Mouse (Mus musculus) lung, adult 2 months (tissue): ENCODE results near the gene Lmntd1. TPM values are rescaled to one million over a fixed set of nuclear protein-coding genes. Genes with fewer than 3 reads are reported as not detected.

Source experiments
- DNase-seq: peaks from one replicate; pipeline ENCODE4 v3.0.0; 2022
- H3K4me1 ChIP-seq: fragments of 200-500 bp; 2 replicates; pipeline ENCODE4 v1.6.1; 2011; ENCODE audit warnings: low read length; ENCODE audit not compliant: control insufficient read depth, insufficient read depth
- H3K4me3 ChIP-seq: fragments of 200-500 bp; replicated peaks from 2 replicates; pipeline ENCODE3; 2011; ENCODE audit warnings: low read depth, mild to moderate bottlenecking, control low read depth, low read length; ENCODE audit errors: extremely low read depth
- CTCF ChIP-seq: fragments of 200-500 bp; IDR thresholded peaks from 2 replicates; pipeline ENCODE4 v1.5.1; 2011; ENCODE audit warnings: mild to moderate bottlenecking, low read length, control low read depth; ENCODE audit not compliant: insufficient read depth
- POLR2A ChIP-seq: fragments of 200-500 bp; IDR thresholded peaks from 2 replicates; pipeline ENCODE4 v1.6.1; 2011; ENCODE audit warnings: low read depth, mild to moderate bottlenecking, control low read depth, low read length, borderline replicate concordance; ENCODE audit errors: extremely low read depth
- WGBS: fragments of 180-500 bp; shearing (Covaris S2); methylation state at CpG from one replicate; pipeline ENCODE4 v1.1.7; 2018; 5-methylcytosine and 5-hydroxymethylcytosine counted together
- polyA plus RNA-seq: library from polyadenylated mRNA; depleted of rRNA; stranded (reverse); fragments of >200 nt; gene quantifications from 2 replicates; pipeline ENCODE4 v1.2.3, GENCODE M21; 2012

Lmntd1 gene
- polyA plus RNA-seq, 1 experiment: 4.5 TPM

DNA sequence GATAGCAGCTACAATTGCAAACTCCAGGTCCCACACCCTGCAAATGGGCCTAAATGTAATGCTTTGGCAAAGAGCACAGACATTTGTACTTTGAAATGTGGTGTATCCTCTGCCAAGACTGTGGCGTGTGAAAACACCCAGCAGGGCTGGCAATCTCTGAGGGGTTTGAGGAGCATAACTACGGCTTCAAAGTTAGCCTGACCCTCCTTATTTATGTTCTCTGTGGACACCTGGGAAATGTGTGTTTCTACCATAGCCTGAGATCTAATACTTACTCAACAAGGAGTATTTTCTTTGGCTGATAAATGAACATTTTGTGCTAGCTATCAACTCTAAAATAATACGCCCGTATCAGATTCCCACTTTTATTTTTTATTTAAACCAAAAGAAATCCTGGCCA, 168.7 kb downstream of the Lmntd1 start:
- DNase-seq: no peak
- WGBS: 66% methylated on average over 4 of the region's 4 CpGs
- H3K4me3 ChIP-seq: no peak overlapping the region
- no peak for TF ChIP-seq CTCF
- no peak for TF ChIP-seq POLR2A
- 0 out of 2 replicates have a peak, but pooled peaks cover 2% of the 10 kb centered on the region for H3K4me1 ChIP-seq

DNA sequence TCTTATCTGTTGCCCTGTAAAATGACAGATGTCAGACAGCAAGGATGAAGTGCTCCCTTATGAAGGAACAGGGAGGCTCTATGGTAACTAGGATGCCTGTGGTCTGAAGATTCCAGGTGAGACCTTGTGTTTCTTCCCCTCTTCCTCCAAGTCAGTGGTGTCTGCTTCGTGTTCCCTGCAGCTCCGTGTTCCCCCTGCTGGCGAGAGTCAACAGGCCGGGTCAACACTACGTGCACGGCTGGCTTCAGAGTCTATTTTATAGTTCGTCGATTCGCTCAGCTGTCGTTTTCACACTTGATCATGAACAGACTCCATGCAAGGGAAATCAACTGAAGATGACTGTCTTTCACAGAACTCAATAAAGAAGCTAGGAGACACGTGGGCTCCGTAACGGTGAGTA, 171.3 kb downstream of the Lmntd1 start:
- TF ChIP-seq CTCF (peak; percentile 28; the same call in 1 of the 2 replicates), POLR2A (no peak)
- WGBS: 55% methylated on average over 13 of the region's 13 CpGs
- no peak overlapping the region for H3K4me3 ChIP-seq
- 0 out of 2 replicates have a peak, but pooled peaks cover 2% of the 10 kb centered on the region for H3K4me1 ChIP-seq
- no peak for DNase-seq

DNA sequence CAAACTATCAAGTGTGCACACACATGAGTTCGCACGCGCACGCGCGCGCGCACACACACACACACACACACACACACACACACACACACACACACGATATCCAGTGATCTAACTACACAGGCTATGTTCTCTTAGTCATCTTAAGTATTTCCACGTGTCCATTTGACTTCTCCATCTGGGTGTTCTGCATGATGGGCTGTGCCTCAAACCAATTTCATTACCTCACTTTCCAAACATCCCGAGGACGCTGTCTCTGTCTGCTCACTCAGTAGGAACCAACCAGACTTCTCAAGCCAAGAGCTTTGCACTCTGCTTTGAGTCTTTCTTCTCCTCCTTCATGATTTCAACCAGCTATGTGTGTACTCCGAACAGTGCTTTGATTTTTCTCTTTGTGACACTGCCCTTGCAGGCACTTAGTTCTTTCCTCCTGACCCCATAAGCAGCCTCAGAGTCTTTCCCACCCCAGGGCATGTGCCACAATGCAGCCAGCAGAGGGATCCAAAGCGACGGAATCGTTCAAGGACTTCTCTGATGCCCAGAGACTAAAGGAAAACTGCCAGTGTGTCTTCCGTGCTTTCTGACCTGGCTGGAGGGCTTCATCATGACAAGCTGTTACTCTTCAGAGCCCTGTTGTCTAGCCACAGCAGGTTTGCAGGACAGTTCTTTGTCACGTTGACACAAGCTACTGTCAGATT, 172.6 kb downstream of the Lmntd1 start:
- DNase-seq: peak; percentile 26
- Histone ChIP-seq H3K4me3 (no peak overlapping the region), H3K4me1 (0 out of 2 replicates have a peak, but pooled peaks cover 2% of the 10 kb centered on the region)
- WGBS: 59% methylated on average over 18 of the region's 18 CpGs
- peak; percentile 87 for TF ChIP-seq CTCF
- TF ChIP-seq POLR2A: no peak

DNA sequence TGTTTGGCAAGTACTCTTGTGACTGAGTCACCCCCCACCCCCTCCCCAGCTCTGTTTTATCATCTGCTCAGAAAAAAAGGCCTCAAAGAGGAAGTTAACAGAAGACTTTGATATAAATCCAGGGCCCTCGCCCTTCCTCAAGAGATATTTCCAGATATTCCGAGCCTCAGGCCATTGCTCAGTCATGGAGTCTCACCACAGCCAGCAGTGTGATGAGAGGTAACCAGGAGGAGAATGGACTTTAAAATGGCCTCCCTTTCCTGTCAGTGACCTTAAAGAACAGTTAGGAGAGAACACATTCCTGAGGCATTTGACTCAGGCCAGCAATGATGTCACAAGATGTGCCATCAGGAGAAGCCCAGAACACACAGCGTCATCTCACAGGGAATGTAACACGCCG, 175.3 kb downstream of the Lmntd1 start:
- no peak for TF ChIP-seq POLR2A
- WGBS: 65% methylated on average over 5 of the region's 5 CpGs
- 0 out of 2 replicates have a peak, but pooled peaks cover 2% of the 10 kb centered on the region for H3K4me1 ChIP-seq
- H3K4me3 ChIP-seq: no peak overlapping the region
- DNase-seq: no peak

DNA sequence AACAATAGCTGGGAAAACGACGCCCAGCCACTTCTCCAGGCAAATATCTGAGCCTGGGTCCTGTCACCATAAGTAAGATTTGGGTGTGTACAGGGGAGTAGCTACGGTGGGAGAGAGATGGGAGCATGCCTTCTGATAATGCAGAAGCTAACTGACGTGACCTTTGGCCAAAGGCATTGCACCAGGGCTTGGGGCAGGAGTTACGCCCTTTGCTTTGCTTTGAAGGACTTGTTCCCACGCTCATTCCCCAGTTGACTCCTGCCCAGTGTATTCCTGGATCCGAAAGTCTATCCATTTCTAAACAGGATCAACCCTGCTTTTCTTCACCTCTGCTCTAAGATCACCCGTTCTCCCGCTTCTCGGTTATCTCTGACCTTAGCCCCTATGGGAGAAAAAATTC, 178.4 kb downstream of the Lmntd1 start:
- Histone ChIP-seq H3K4me3 (no peak overlapping the region), H3K4me1 (0 out of 2 replicates have a peak, but pooled peaks cover 2% of the 10 kb centered on the region)
- no peak for TF ChIP-seq POLR2A
- TF ChIP-seq CTCF: no peak
- 70% methylated on average over 10 of the region's 10 CpGs for WGBS
- no peak for DNase-seq

DNA sequence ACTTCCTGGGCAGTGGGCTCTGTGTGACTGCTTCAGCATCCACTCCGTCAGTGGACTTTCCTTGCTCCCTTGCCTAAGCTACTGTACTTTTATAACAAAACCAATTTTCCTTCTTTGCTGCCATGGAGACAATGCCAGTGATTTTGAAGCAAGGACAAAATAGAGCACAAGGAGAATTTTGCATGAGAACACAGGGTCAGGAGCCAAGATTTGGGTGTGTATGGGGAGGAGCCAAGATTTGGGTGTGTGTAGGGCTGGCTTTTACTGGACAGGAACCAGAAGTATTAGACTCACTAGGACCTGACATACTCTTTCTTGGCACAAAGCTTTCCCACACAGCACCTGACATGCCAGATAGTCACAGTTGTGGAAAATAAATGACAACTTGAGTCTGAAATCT, 179.0 kb downstream of the Lmntd1 start:
- TF ChIP-seq POLR2A (no peak), CTCF (no peak)
- no peak overlapping the region for H3K4me3 ChIP-seq
- 0 out of 2 replicates have a peak, but pooled peaks cover 2% of the 10 kb centered on the region for H3K4me1 ChIP-seq
- WGBS: 75% methylated on average over 1 of the region's 1 CpGs
- no peak for DNase-seq

DNA sequence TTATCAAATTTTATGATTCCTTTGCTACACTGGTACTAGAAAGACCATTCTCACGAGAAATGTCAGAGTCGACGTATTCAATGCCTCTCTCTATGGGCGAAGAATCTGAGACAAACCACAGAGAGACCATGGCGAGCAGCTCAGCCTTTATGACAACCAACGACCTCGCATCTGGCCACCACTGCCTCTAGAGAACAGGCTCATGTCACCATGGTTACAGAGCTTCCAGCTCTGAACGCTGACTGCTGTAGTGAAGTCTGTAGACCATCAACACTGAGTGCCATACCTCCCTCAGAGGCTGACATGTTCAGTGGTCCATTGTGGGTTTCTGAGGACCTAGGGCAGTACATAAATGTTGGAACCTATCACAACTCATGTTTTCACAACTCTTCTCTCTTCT, 180.2 kb downstream of the Lmntd1 start:
- TF ChIP-seq POLR2A (no peak), CTCF (no peak)
- WGBS: 85% methylated on average over 8 of the region's 8 CpGs
- H3K4me3 ChIP-seq: no peak overlapping the region
- H3K4me1 ChIP-seq: 0 out of 2 replicates have a peak, but pooled peaks cover 2% of the 10 kb centered on the region
- no peak for DNase-seq

DNA sequence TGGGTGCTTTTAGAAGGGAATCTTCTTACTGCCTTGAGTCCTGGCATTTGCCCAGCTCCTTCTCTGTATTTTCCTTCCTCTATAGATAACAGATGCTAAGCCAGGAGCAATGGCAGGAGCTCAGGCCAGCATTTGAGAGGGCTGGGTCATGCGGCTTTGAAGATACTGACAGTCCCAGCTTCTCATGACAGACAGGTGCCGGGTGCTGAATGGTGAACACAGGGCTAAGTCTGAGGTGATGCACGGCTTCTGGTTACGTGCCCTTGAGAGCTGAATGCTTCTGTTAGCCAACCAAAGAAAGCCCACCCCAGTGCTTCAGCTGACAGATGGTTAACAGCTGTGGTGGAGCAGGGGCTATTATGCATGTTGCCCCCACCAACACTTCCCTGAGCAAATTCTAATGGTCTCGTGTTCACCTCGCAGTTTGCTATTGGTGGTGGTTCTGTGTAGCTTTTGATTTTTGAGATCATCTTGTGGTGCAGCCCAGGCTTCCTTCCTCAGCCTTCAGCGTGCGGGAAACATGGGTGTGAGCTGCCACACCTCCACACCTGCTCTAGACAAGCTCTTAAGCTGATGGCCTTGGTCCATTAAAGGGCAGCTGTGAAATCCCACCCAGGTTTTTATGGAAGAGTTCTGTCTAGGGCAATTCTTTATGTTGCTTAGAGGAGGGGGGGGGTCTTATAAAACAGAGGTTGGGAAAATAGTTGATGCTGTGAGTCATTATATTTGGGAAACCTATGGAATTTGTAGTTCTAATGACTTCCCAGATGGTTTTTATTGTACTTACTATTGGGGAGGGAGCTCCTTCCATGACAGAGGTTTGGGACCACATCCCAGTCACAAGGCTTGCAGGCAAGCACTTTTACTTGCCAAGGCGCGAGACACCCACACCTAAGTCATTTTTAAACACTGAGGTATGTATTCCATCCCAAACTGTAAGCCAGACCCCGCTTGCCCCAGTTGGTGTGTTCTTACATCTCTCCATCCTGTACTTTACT, 181.1 kb downstream of the Lmntd1 start:
- Histone ChIP-seq H3K4me1 (0 out of 2 replicates have a peak, but pooled peaks cover 2% of the 10 kb centered on the region), H3K4me3 (no peak overlapping the region)
- whole genome bisulfite sequencing: 74% methylated on average over 11 of the region's 11 CpGs
- DNase-seq: no peak
- TF ChIP-seq POLR2A (no peak), CTCF (no peak)

DNA sequence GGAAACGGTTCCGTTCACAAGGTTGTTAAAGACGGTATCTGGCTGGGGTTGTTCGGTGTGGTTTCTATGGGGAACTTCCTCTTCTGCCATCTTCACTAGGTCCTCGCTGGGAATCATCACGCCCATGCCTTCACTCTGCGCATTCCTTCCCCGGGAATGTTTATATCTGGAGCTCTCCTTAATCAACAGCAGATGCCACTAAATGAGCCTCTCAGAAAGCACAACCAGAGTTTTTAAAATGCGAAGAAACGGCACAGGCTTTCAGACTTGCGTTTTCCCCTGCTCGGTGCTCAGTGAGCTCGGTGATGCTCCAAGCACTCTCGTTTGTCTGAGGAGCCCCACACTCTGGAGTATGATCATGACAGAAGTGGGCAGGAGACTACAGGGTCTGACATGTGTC, 182.4 kb downstream of the Lmntd1 start:
- H3K4me1 ChIP-seq: 0 out of 2 replicates have a peak, but pooled peaks cover 2% of the 10 kb centered on the region
- no peak for DNase-seq
- 59% methylated on average over 14 of the region's 14 CpGs for WGBS
- TF ChIP-seq CTCF: no peak
- TF ChIP-seq POLR2A: no peak
- H3K4me3 ChIP-seq: no peak overlapping the region

DNA sequence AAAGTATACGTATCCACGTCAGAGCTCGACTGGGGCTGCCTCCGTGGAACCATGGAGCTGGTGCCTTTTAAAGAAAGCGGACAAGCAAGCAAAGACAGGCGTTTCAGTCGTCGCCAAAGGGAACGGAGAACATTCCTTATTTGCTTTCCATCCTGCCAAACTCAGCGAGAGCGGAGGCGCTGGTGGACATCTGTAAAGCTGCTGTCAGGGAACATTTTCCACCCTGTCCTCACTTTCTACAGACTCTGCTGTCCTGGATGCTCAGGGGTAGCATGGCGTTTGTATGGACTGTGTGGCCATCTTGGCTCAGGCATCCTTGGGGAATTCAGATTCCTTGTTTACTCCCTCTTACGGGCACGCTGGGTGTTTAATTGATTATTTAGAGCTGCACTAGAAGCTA, 186.7 kb downstream of the Lmntd1 start:
- 58% methylated on average over 15 of the region's 15 CpGs for WGBS
- Histone ChIP-seq H3K4me1 (no peaks in the 10 kb centered on the region), H3K4me3 (no peak overlapping the region)
- DNase-seq: no peak
- TF ChIP-seq CTCF (no peak), POLR2A (no peak)
